Mouse (Mus musculus) thymus, postnatal 25 days (tissue): Measurements from ENCODE around the gene Fgfr2.
A peak's percentile ranks its signal among the peaks of the same experiment; 100 is the strongest.

Experiments used
- DNase-seq: peaks from one replicate; pipeline ENCODE4 v3.0.0; 2022

Gene Fgfr2

GRCm38 (mm10) chr7:132344606-132345005 is 778.5 kb downstream of the Fgfr2 start:
- no peak for DNase-seq

DNA sequence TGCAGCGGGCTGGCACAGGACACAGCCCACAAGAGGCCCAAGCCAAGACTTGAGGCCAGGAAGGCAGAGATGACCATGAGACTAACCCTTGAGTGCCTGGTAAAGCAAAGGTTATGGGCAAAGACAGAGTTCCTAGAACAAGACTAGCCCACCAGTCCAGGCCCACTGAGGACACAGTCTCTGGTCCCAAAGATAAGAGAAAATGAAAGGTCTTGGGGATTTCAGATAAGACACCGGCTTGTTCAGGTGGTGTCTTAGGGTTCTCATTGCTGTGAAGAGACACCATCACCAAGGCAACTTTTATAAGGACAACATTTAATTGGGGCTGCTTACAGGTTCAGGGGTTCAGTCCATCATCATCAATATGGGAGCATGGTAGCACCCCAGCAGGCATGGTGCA is 779.2 kb downstream of the Fgfr2 start:
- DNase-seq = no peak

DNA sequence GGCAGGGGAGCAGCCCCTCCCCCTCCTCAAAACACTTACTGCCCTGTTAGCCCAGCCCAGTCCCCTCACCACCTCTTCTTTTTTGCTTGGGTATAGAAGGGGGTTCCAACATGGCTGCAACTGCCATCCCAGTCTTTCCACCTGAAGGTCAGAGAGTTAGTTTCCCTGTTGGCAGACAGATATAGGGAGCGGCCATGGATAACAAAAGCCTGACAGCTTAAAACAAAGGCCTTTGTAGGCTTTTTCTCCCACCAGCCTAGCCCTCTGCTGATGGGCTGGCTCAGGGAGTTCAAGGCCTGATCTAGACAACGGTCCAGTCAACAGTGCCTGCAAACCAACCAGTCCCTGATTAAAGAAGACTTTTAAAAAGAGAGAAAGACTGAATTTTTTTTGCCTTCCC is 780.0 kb downstream of the Fgfr2 start:
- DNase-seq = no peak

- no peak for DNase-seq
Observed at GRCm38 (mm10) chr7:132339041-132339839, 783.9 kb downstream of the Fgfr2 start.

DNA sequence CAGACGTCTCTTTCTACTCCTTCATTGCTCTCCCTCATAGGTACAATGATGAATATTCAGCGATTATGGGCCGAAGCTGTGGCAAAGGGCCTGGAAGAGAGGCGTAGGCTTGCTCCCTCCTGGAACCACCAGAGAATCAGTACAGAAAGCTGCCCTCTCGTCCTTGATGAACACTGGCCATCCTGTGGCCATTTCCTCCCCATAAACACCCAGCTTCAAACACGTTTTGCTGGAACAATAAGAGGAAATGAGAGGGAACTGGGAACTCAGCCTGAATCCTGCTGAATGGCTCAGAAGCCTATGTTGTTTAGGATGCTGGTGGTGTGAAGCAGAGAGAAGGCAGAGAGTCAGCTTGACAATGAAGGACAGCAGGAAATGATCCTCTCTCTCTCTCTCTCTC is 784.8 kb downstream of the Fgfr2 start:
- no peak for DNase-seq

DNA sequence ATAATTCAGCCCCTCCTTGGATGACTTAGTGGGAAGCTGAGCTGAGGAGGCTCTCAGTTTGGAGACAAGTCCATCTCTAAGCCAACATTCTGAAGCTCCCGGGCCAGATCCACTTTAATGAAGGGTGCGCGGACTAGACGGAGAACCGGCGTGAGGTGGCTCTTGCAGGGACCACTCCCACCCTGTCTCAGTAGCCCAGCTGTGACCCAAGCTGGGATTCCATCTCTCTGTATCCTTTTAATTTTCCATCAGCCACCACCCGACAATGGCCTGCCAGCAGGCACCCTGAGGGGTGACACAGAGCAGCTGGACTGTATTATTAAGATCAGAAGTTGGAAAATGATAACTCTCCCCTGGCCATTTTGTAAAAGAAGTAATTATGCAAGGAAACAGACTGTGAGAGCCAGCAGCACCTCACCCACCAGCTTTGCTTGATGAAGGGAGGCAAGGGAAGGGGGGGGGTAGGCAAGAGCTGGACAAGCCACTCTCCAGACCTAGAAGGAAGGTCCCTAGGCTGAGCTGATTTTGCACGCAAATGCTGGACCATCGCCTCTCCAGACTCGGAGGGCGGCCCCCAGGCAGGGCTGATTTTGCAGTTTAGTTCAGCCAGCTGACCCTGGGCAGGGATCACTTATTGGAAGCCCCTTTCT is 785.8 kb downstream of the Fgfr2 start:
- no peak for DNase-seq

DNA sequence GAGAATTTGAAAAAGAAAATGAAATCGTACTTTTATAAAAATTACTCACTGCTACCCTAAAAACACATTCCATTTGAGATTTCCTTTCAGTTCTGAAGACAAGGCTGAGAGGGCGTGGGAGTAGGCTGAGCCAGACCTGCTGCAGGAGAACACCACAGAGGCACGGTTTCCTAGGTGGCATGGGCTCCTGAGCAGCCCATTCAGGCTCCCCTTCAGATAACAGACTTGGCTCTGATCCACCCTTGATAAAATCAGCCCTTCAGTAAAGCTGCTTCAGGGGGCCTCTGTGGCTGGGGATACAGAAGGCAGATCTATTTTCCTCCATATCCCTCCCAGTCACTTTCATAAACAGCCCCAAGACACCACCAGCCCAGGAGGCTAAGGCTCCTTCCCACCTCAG is 786.4 kb downstream of the Fgfr2 start:
- DNase-seq = peak; percentile 20

DNA sequence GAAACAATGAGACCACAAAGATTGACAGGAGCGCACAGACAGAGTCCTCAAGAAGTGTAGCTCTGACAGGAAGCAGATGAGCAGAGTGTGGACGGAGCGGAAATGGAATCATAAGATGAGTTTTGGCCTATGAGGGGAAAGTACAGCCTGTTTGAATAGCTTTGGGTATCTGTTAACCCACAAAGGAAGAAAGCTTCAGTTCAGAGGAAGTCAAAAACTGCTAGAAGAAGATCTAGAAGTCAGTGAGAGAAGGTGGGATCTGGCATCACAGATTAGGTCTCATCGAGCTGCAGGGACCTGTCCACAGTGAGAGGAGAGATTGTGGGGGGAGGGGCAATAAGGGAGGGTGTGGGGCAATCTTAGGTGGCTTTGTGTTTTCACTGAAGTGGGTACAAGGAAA is 787.8 kb downstream of the Fgfr2 start:
- DNase-seq = peak; percentile 49

GRCm38 (mm10) chr7:132333078-132333477 is 790.1 kb downstream of the Fgfr2 start:
- DNase-seq = no peak

- DNase-seq = no peak
Observed at GRCm38 (mm10) chr7:132332176-132332575, 791.0 kb downstream of the Fgfr2 start.

DNA sequence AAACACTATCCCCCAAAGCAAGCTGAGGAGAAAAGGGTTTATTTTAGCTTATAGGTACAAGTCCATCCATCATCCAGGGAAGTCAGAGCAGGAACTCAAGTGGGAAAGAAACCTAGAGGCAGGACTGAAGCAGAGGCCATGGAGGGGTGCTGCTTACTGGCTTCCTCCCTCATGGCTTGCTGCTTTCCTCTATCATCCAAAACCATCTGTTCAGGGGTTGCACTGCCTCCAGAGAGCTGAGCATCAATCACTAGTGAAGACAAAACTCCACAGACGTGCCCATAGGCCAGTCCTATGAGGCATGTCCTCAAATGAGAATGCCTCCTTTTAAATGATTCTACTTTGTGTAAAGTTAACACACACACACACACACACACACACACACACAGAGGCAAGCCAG is 793.0 kb downstream of the Fgfr2 start:
- DNase-seq = no peak

GRCm38 (mm10) chr7:132328648-132329047 is 794.5 kb downstream of the Fgfr2 start:
- DNase-seq = no peak

- DNase-seq = peak; percentile 19
Observed at GRCm38 (mm10) chr7:132325549-132326331, 797.4 kb downstream of the Fgfr2 start.

DNA sequence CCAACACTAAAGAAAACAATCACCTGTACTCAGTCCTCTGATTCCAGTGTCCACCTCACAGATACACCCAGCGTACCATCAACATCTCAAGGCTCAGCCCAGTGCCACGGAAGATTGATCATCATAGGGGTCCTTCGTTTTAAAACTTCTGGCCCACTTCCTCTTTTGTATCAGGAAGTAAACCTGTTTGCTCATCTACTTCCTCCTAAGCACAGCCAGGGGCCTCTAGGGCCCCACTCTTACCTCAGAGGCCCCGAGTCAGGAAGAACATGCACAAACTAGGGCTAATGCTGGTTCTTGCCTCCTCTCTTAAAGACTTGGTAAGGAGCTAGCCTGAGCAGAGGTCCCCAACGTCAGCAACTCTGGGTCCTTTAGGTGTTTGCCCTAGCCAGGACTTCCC is 799.7 kb downstream of the Fgfr2 start:
- peak; percentile 21 for DNase-seq

DNA sequence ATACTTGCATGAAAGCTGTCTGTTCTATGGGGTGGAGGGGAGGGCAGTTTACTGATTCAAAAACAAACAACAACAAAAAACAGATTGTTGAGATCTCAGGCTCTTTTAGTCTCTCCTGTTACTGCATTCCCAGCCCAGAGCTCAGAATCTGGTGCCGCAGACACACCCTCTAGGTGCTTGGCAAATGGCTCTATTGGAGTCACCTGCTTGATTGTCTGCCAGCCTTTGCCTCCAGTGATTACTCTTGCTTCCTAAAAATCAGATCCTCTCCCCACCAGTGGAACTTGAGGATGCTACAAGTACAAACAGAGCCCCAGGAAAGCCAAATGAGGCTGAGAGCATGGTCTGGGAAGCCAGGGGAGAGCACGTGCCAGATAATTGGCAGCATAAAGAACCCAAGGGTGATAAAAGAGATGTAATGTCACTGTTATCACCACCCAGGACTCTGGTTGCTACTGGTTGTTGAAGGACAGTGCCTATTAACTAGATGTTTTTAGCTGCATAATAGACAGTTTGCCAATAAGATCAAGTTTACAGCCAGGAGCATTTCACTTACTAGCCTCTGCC is 801.7 kb downstream of the Fgfr2 start:
- DNase-seq = no peak

DNA sequence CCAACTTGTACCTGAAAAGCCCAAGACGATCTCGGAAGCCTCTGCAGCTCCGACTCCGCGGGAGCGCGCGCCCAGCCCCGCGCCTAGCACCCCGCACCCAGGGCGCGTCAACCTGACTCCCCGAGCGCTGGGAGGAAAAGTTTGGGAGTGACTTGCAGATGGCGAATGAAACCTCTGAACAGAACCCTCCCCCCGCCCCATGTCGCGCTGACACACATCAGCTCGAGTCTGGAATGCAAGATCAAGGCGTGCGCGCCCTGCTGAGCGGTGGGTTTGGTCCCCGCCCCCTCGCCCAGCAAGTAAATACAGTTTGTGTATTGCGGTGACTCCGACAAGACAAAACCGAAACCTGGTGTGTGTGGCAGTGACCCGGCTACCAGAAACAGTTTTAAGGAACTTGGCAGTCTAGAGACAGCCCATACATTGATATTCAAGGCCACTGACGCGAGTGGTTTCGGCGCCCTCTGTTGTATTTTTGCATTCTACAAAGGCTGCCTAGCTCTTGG is 806.1 kb downstream of the Fgfr2 start, which contains the start of gene Chst15:
Chst15 (minus strand) TSS at position 193 of the 506 bp plus-strand sequence.
- peak; percentile 73 for DNase-seq

GRCm38 (mm10) chr7:132316101-132317035 is 806.8 kb downstream of the Fgfr2 start:
- peak; percentile 78 for DNase-seq

DNA sequence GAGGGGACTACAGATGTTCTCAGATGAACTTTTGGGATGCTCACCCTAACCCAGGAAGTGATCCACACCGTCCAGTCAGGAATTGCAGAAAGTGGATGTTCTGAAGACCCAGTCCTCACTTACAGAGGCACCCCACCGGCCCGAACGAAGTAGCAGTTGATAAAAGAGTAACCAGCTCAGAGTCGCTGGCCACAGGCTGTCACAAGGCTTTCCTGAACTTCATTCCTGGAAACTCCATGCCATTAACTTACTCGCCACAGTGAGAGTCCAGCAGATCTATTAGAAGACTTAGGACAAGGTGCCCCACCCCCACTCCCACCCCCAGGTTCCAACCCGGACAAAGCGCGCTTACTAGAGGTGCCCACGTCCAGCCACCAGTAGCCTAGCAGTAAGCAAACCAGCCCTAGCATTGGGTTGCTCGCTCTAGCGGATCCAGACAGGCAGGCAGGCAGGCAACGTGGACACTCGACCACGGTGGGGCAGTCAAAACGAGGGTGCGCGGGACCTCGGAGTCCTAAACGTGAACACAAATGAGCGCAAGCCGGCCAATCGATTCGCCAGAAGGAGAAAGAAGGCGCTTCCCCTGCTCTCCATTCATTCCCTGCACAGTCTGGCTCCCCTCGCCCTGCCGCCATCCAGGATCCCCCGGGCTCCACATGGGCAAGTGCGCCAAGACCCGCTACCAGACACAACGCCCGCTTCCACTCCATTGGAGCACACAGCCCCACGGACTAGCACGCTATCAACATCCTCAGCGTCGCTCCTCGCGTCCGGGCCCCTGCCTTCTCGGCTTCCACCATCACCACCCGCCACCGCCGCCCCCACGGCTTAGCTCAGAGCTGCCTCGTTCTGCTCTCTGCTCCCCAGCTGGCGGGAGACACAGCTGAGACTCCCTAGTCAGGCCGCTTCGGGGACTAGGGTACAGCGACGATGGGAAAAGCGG is 807.7 kb downstream of the Fgfr2 start:
- DNase-seq = peak; percentile 81

- no peak for DNase-seq
Observed at GRCm38 (mm10) chr7:132312396-132312795, 810.8 kb downstream of the Fgfr2 start.

GRCm38 (mm10) chr7:132308537-132309191 is 814.5 kb downstream of the Fgfr2 start:
- no peak for DNase-seq
